Mouse (Mus musculus): ENCODE measurements around the gene Nlgn3. TPM values are rescaled to one million over a fixed set of nuclear protein-coding genes. Genes with fewer than 3 reads are reported as not detected.
"Not testable (repeated sequence)": the region's sequence is repeated elsewhere in the genome, so short reads cannot be mapped to it uniquely, and the experiment has no call there.

Gene Nlgn3
- polyA plus RNA-seq, 1 experiment: 0.06 TPM

- H3K4me3 ChIP-seq (ENCODE audit: low read depth, low read length): no peak overlapping the region
Observed at GRCm38 (mm10) chrX:101325989-101326899, 27.3 kb downstream of the Nlgn3 start.

GRCm38 (mm10) chrX:101329372-101330028 lies 30.5 kb downstream of the Nlgn3 start:
- no peak overlapping the region for H3K27ac ChIP-seq (ENCODE audit: insufficient read depth, low read depth, low read length)
- H3K4me3 ChIP-seq (ENCODE audit: low read depth, low read length): no peak overlapping the region
- WGBS: 23% methylated on average over 9 of the region's 10 CpGs
- no peaks in the 10 kb centered on the region for H3K36me3 ChIP-seq (ENCODE audit: control insufficient read depth, insufficient read depth, low read length)
- no peaks in the 10 kb centered on the region for H3K27me3 ChIP-seq (ENCODE audit: control insufficient read depth, insufficient read depth, low read length)
- TF ChIP-seq POLR2A (IDR thresholded peaks at IDR 0.05; ENCODE audit: low read depth, low read length) (no peak), CTCF (IDR thresholded peaks at IDR 0.05; ENCODE audit: extremely low read depth, insufficient read length, insufficient replicate concordance, low read depth, low read length) (peak; percentile 39; the same call in 1 of the 2 replicates)
- peaks cover 3% of the 10 kb centered on the region; the same call in 1 of the 2 replicates for H3K4me1 ChIP-seq (ENCODE audit: control insufficient read depth, insufficient read depth, insufficient read length, low read length)

More at GRCm38 (mm10) chrX:101325989-101326899, 27.3 kb downstream of the Nlgn3 start:
- H3K36me3 ChIP-seq (ENCODE audit: control insufficient read depth, insufficient read depth, low read length): no peaks in the 10 kb centered on the region
- TF ChIP-seq POLR2A (IDR thresholded peaks at IDR 0.05; ENCODE audit: low read depth, low read length) (no peak), CTCF (IDR thresholded peaks at IDR 0.05; ENCODE audit: extremely low read depth, insufficient read length, insufficient replicate concordance, low read depth, low read length) (no peak)
- H3K27me3 ChIP-seq (ENCODE audit: control insufficient read depth, insufficient read depth, low read length): no peaks in the 10 kb centered on the region
- no peak overlapping the region for H3K27ac ChIP-seq (ENCODE audit: insufficient read depth, low read depth, low read length)
- WGBS: 62% methylated on average over 8 of the region's 8 CpGs
- no peaks in the 10 kb centered on the region for H3K4me1 ChIP-seq (ENCODE audit: control insufficient read depth, insufficient read depth, insufficient read length, low read length)

DNA sequence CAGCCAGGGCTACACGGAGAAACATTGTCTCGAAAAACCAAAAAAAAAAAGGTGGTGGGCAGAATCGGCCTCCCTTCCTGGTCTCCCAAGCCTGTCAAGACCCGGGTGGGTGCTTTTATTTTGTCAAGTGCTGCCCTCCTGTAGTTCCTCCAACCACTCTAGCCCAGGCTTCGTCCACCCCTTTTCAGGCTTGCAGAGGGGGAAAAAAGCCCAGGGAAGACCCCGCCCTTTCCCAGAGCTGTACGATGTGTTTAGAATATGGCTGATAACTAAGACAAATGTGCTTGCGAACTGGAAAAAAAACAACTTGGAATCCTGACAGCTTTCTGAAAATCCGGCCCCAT lies 33.0 kb downstream of the Nlgn3 start:
- TF ChIP-seq POLR2A (IDR thresholded peaks at IDR 0.05; ENCODE audit: low read depth, low read length) (no peak), CTCF (IDR thresholded peaks at IDR 0.05; ENCODE audit: extremely low read depth, insufficient read length, insufficient replicate concordance, low read depth, low read length) (no peak)
- peak overlapping the region; percentile 76 for H3K4me3 ChIP-seq (ENCODE audit: low read depth, low read length)
- peak overlapping the region; percentile 96 for H3K27ac ChIP-seq (ENCODE audit: insufficient read depth, low read depth, low read length)
- H3K27me3 ChIP-seq (ENCODE audit: control insufficient read depth, insufficient read depth, low read length): no peaks in the 10 kb centered on the region
- H3K4me1 ChIP-seq (ENCODE audit: control insufficient read depth, insufficient read depth, insufficient read length, low read length): peaks cover 3% of the 10 kb centered on the region; the same call in 1 of the 2 replicates
- H3K36me3 ChIP-seq (ENCODE audit: control insufficient read depth, insufficient read depth, low read length): no peaks in the 10 kb centered on the region
- 31% methylated on average over 9 of the region's 9 CpGs for WGBS

DNA sequence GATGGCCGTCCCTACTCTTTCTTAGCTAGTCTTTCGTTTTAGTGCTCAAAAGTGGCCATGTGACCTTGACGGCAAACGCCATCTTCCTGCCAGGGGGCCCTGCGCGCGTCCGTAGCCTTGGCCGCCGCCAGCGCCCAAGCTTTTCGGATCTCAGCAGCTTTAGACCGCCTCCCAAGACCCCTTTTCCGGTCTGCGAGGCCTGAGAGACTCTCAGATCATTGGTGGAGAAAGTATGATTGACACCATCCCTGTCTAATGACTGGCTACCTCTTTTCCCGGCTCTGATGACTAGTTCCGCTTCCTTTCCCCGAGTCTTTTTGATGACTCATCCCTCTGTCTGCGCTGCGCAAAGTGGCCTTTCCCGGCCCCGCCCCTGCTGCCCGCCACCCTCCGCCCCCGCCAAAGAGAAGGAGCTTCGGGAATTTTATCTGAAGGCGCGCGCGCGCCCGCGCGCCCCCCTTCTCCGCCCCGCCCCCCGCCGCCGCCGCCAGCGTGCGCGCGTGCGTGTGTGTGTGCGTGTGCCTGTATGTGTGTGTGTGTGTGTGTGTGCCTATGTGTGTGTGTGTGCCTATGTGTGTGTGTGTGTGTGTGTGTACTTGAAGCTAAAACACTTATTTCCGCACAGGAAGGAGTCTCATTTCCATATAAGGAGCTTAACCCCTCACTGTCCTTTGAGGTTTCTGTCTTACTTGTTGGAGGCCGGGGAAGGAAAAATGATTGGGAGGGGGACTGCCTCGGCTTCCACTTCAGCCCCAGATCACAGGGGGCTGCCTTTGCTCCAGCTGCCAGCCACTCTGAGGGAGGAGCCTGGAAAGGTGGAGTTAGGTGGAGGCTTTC lies 33.6 kb downstream of the Nlgn3 start:
- Histone ChIP-seq H3K4me1 (ENCODE audit: control insufficient read depth, insufficient read depth, insufficient read length, low read length) (peaks cover 3% of the 10 kb centered on the region; the same call in 1 of the 2 replicates), H3K36me3 (ENCODE audit: control insufficient read depth, insufficient read depth, low read length) (no peaks in the 10 kb centered on the region), H3K4me3 (ENCODE audit: low read depth, low read length) (peak overlapping the region; percentile 76), H3K27ac (ENCODE audit: insufficient read depth, low read depth, low read length) (peak overlapping the region; percentile 96), H3K27me3 (ENCODE audit: control insufficient read depth, insufficient read depth, low read length) (no peaks in the 10 kb centered on the region)
- TF ChIP-seq CTCF (IDR thresholded peaks at IDR 0.05; ENCODE audit: extremely low read depth, insufficient read length, insufficient replicate concordance, low read depth, low read length) (no peak), POLR2A (IDR thresholded peaks at IDR 0.05; ENCODE audit: low read depth, low read length) (peak; percentile 76)
- 8% methylated on average over 35 of the region's 49 CpGs for WGBS

DNA sequence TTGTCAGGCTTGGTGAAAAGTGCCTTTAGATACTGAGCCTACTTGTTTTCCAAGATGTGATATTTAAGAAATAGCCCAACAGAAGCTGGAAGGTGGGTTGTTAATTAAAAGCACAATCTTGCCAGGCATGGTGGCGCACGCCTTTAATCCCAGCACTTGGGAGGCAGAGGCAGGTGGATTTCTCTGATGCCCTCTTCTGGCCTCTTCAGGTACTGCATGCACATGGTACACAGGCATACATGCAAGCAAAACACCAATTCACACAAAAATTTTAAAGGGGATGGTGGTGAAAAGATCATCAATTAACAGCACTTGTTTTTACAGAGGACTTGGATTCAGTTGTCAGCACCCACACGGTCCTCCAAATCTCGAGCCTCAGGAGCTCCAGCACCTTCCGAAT lies 35.6 kb downstream of the Nlgn3 start:
- Histone ChIP-seq H3K27me3 (ENCODE audit: control insufficient read depth, insufficient read depth, low read length) (no peaks in the 10 kb centered on the region), H3K4me1 (ENCODE audit: control insufficient read depth, insufficient read depth, insufficient read length, low read length) (peaks cover 3% of the 10 kb centered on the region; the same call in 1 of the 2 replicates), H3K36me3 (ENCODE audit: control insufficient read depth, insufficient read depth, low read length) (no peaks in the 10 kb centered on the region), H3K4me3 (ENCODE audit: low read depth, low read length) (no peak overlapping the region), H3K27ac (ENCODE audit: insufficient read depth, low read depth, low read length) (no peak overlapping the region)
- TF ChIP-seq CTCF (IDR thresholded peaks at IDR 0.05; ENCODE audit: extremely low read depth, insufficient read length, insufficient replicate concordance, low read depth, low read length) (peak; percentile 47; the same call in 1 of the 2 replicates), POLR2A (IDR thresholded peaks at IDR 0.05; ENCODE audit: low read depth, low read length) (no peak)
- WGBS: 94% methylated on average over 5 of the region's 5 CpGs

- TF ChIP-seq CTCF (IDR thresholded peaks at IDR 0.05; ENCODE audit: extremely low read depth, insufficient read length, insufficient replicate concordance, low read depth, low read length): no peak
- no peak for TF ChIP-seq POLR2A (IDR thresholded peaks at IDR 0.05; ENCODE audit: low read depth, low read length)
- Histone ChIP-seq H3K4me3 (ENCODE audit: low read depth, low read length) (no peak overlapping the region), H3K27me3 (ENCODE audit: control insufficient read depth, insufficient read depth, low read length) (no peaks in the 10 kb centered on the region), H3K4me1 (ENCODE audit: control insufficient read depth, insufficient read depth, insufficient read length, low read length) (no peaks in the 10 kb centered on the region), H3K36me3 (ENCODE audit: control insufficient read depth, insufficient read depth, low read length) (no peaks in the 10 kb centered on the region), H3K27ac (ENCODE audit: insufficient read depth, low read depth, low read length) (no peak overlapping the region)
- 52% methylated on average over 4 of the region's 4 CpGs for WGBS
Observed at GRCm38 (mm10) chrX:101338666-101339065, 39.7 kb downstream of the Nlgn3 start.

DNA sequence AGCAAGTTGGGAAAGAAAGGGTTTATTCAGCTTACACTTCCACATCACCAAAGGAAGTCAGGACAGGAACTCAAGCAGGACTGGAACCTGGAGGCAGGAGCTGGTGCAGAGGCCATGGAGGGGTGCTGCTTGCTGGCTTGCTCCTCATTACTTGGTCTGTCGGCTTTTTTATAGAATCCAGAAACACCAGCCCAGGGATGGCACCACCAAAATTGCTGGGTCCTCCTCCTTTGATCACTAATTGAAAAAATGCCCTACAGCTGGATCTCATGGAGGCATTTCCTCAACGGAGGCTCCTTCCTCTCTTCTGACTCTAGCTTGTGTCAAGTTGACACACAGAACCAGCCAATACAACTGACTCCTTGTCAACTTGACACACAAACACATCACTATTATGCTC lies 43.9 kb downstream of the Nlgn3 start:
- H3K4me1 ChIP-seq (ENCODE audit: control insufficient read depth, insufficient read depth, insufficient read length, low read length); H3K4me3 ChIP-seq (ENCODE audit: low read depth, low read length); H3K36me3 ChIP-seq (ENCODE audit: control insufficient read depth, insufficient read depth, low read length); H3K27me3 ChIP-seq (ENCODE audit: control insufficient read depth, insufficient read depth, low read length); H3K27ac ChIP-seq (ENCODE audit: insufficient read depth, low read depth, low read length): not testable (repeated sequence)
- 71% methylated on average over 2 of the region's 2 CpGs for WGBS
